Mouse (Mus musculus) embryonic facial prominence, embryonic 11.5 days (tissue): ENCODE data around the gene Myrip. TPM values are rescaled to one million over a fixed set of nuclear protein-coding genes. Genes with fewer than 3 reads are reported as not detected.
A peak's percentile ranks its signal among the peaks of the same experiment; 100 is the strongest.

ENCODE experiments used
- ATAC-seq: fragments of 200-750 bp; cut with Nextera tagmentation; replicated peaks from 2 replicates; pipeline ENCODE4 v1.8.0; 2017; ENCODE audit warnings: low read depth; ENCODE audit not compliant: insufficient number of reproducible peaks, low FRiP score, low TSS enrichment
- DNase-seq: peaks from one replicate; pipeline ENCODE4 v3.0.0-alpha.2; 2015; ENCODE audit warnings: low spot score
- H3K27ac ChIP-seq: fragments of 300-500 bp; sonication (generic); replicated peaks from 2 replicates; pipeline ENCODE4 v1.5.1; 2014; ENCODE audit warnings: mild to moderate bottlenecking, low read depth, low read length, control low read depth
- H3K27me3 ChIP-seq: fragments of 300-500 bp; sonication (generic); 2 replicates; pipeline ENCODE4 v1.6.1; 2014; ENCODE audit warnings: mild to moderate bottlenecking, low read length, moderate library complexity, mixed read lengths; ENCODE audit not compliant: control insufficient read depth, insufficient read depth
- H3K36me3 ChIP-seq: fragments of 300-500 bp; sonication (generic); replicated peaks from 2 replicates; pipeline ENCODE4 v1.6.1; 2014; ENCODE audit warnings: low read depth, mild to moderate bottlenecking, low read length, moderate library complexity, mixed read lengths; ENCODE audit not compliant: control insufficient read depth, insufficient read depth
- H3K4me1 ChIP-seq: fragments of 300-500 bp; sonication (generic); 2 replicates; pipeline ENCODE4 v1.6.1; 2014; ENCODE audit warnings: low read length, mixed read lengths; ENCODE audit not compliant: control insufficient read depth, insufficient read depth
- H3K4me2 ChIP-seq: fragments of 300-500 bp; sonication (generic); 2 replicates; pipeline ENCODE4 v1.6.1; 2014; ENCODE audit warnings: low read depth, mild to moderate bottlenecking, control low read depth, low read length, moderate library complexity
- H3K4me3 ChIP-seq: fragments of 300-500 bp; sonication (generic); 2 replicates; pipeline ENCODE4 v1.5.1; 2014; ENCODE audit warnings: low read depth, low read length, control low read depth
- H3K9ac ChIP-seq: fragments of 300-500 bp; sonication (generic); replicated peaks from 2 replicates; pipeline ENCODE4 v1.6.1; 2014; ENCODE audit warnings: mild to moderate bottlenecking, control low read depth, low read length
- H3K9me3 ChIP-seq: fragments of 300-500 bp; sonication (generic); replicated peaks from 2 replicates; pipeline ENCODE4 v1.6.1; 2016; ENCODE audit warnings: mild to moderate bottlenecking, low read length, inconsistent platforms, mixed read lengths; ENCODE audit not compliant: control insufficient read depth
- WGBS: fragments of 180-500 bp; shearing (Covaris S2); extraction: QIAGEN DNeasy Blood & Tissue Kit; methylation state at CpG from one replicate; pipeline ENCODE4 v1.1.7; 2014; 5-methylcytosine and 5-hydroxymethylcytosine counted together
- polyA plus RNA-seq: library from polyadenylated mRNA; unstranded; fragments of >200 nt; fragmentation: Nextera tagmentation; extraction: Ambion mirVana; gene quantifications from 2 replicates; pipeline ENCODE4 v1.2.1, GENCODE M21; 2014

Gene Myrip
- polyA plus RNA-seq, 1 experiment from 2014 or later, result 0.43 TPM

DNA sequence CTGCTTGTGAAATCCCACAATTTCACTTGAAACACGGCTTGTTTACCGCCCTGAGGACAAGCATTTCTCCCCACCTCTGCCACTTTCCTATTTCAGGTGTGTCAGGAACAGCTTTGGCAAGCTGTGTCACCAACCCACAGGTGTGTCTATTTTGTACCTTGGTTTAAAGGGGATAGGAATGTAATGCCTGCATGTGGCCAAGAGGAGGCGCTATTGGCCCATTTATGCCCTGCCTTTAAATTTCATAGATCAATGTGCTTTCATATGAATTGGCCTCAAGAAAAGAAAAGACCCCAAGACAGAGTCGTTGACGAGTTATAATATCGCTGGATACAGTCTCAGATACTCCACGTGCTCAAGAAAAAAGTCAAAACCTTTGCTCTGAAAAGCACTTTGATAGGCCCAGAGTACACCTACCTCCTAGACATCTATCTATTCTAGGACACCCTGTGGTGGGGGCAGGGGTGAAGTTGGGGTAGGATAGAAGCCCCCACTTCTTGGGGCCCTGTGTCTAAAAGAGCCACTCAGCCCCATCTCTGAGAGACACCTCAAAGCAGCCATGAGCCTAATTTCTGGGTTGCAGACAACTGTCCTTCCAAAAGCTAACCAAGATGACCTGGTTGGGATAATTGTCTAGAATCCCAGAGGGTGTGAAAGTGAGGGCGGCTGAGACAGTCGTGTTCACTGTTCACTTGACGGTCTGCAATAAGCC lies 200.0 kb downstream of the Myrip start:
- 34% methylated on average over 10 of the region's 10 CpGs for WGBS
- Histone ChIP-seq H3K27ac (no peak overlapping the region), H3K9me3 (no peaks in the 10 kb centered on the region), H3K36me3 (no peaks in the 10 kb centered on the region), H3K4me1 (no peaks in the 10 kb centered on the region; the same call in 1 of the 2 replicates), H3K27me3 (no peaks in the 10 kb centered on the region), H3K4me2 (no peak overlapping the region), H3K4me3 (no peak overlapping the region), H3K9ac (no peak overlapping the region)
- DNase-seq, result peak; percentile 54
- ATAC-seq, result no peak

DNA sequence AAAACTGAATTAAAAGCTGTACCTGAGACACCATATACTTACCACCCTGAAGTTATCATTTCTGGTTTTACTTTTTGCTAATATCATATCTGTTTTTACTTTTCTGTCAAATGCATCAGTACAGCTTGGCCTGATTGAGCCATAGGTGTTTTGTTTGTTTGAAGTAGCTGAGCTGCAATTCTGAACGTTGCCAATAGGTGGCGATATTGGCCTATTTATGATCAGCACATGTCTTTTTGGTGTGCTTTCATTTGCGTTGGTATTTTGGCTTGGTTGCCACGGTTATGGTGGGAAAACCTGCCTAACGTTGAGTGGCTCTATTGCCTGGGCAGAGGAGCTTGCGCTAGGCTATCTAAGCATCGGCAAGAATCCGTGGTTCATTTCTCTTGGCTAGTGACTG lies 200.7 kb downstream of the Myrip start:
- no peak overlapping the region for H3K4me3 ChIP-seq
- no peak for ATAC-seq
- 11% methylated on average over 8 of the region's 8 CpGs for whole genome bisulfite sequencing

DNA sequence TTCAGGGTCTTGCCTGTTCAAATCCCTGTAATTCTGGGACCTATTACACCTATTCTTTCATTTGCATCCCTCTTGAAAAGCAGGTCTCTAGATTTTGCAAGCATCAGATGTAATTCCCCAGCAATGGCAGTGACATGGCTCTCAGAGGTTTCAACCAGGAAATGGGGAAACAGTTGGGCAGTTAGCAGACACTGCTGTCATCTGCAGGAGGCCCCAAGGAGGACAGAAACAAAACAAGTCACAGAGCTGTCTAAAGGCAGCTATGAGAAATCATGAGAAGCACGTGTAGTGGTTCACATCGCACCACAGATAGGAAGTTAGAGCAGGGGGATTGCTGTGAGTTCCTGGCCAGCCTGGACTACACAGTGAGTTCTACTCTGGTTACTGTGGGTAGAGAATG lies 203.1 kb downstream of the Myrip start:
- H3K4me3 ChIP-seq, result no peak overlapping the region
- no peaks in the 10 kb centered on the region for H3K4me1 ChIP-seq
- DNase-seq (no peak), ATAC-seq (no peak)
- H3K36me3 ChIP-seq, result no peaks in the 10 kb centered on the region
- H3K9me3 ChIP-seq, result no peaks in the 10 kb centered on the region; the same call in 1 of the 2 replicates
- H3K27ac ChIP-seq, result no peak overlapping the region
- no peak overlapping the region for H3K4me2 ChIP-seq
- no peaks in the 10 kb centered on the region for H3K27me3 ChIP-seq
- H3K9ac ChIP-seq, result no peak overlapping the region
- 83% methylated on average over 2 of the region's 2 CpGs for WGBS

More for the DNA sequence above, 200.7 kb downstream of the Myrip start:
- no peak overlapping the region for H3K9ac ChIP-seq
- H3K4me2 ChIP-seq, result no peak overlapping the region
- H3K36me3 ChIP-seq, result no peaks in the 10 kb centered on the region
- DNase-seq, result peak; percentile 94
- H3K27me3 ChIP-seq, result no peaks in the 10 kb centered on the region
- no peaks in the 10 kb centered on the region; the same call in 1 of the 2 replicates for H3K9me3 ChIP-seq
- H3K4me1 ChIP-seq, result no peaks in the 10 kb centered on the region; the same call in 1 of the 2 replicates
- H3K27ac ChIP-seq, result no peak overlapping the region

DNA sequence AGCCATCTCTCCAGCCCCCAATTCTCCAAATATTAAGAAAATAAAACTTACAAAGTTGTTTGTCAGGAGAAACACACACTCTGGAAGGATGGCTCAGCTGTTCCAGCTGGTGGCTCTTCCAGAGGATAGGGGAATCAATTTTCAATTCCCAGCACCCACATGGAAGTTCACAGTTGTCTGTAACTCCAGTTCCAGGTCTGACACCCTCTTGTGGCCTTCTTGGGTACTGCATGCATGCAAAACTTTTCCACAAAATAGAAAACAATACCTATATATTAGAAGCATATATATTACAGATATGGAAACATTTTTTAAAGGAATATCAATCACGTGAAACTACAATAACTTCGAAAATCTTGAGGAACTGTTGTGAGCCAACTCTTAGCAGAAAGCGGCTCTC lies 210.5 kb downstream of the Myrip start:
- Histone ChIP-seq H3K4me1 (no peaks in the 10 kb centered on the region), H3K9me3 (no peaks in the 10 kb centered on the region; the same call in 1 of the 2 replicates), H3K27me3 (no peaks in the 10 kb centered on the region), H3K27ac (no peak overlapping the region), H3K36me3 (no peaks in the 10 kb centered on the region), H3K4me2 (no peak overlapping the region), H3K9ac (no peak overlapping the region), H3K4me3 (no peak overlapping the region)
- WGBS, result 72% methylated on average over 3 of the region's 3 CpGs
- DNase-seq, result peak; percentile 30
- no peak for ATAC-seq

DNA sequence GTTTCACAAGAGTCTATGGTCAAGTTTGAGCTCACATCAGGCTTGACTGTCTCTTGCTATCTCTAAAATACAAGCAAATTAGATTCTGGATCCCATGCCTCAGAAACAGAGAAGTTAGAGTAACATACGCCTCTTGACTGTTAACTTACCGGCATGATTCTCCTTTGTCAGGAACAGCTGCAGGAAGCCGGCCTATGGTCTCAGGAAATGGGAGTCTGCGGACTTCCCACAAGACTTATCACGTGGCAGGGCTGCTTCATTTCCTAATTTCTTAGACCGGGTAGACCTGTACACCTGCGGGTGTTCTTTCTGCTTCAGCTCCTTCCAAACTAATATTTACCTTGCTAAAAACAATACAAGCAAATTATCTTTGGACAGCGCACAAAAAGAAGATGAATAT lies 215.4 kb downstream of the Myrip start:
- no peak overlapping the region for H3K9ac ChIP-seq
- no peak overlapping the region for H3K27ac ChIP-seq
- H3K9me3 ChIP-seq, result no peaks in the 10 kb centered on the region
- no peaks in the 10 kb centered on the region for H3K4me1 ChIP-seq
- H3K4me3 ChIP-seq, result no peak overlapping the region
- no peak overlapping the region for H3K4me2 ChIP-seq
- 84% methylated on average over 8 of the region's 8 CpGs for WGBS
- no peaks in the 10 kb centered on the region for H3K27me3 ChIP-seq
- no peaks in the 10 kb centered on the region for H3K36me3 ChIP-seq
- DNase-seq, result no peak
- ATAC-seq, result no peak

DNA sequence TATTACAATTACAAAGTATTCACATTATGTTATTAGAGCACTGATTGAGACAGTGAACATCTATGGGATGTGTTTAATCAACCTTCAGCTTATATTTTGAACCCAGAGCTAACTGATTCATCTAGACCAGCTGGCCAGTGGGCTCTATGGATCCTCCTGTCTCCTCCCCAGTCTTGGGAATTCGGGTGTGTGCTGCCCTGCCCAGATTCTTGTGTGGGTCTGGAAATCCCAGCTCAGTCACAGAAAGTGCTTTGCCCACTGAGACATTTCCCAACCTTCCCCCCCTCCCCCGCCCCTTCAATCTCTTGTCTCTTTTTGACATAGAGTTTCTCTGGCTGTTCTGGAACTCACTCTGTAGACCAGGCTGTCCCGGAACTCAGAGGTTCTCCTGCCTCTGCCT lies 217.6 kb downstream of the Myrip start:
- DNase-seq, result no peak
- WGBS, result 81% methylated on average over 3 of the region's 3 CpGs
- no peak overlapping the region for H3K9ac ChIP-seq
- no peak for ATAC-seq
- H3K27ac ChIP-seq, result no peak overlapping the region
- H3K4me3 ChIP-seq, result no peak overlapping the region
- no peaks in the 10 kb centered on the region for H3K4me1 ChIP-seq
- H3K4me2 ChIP-seq, result no peak overlapping the region
- H3K27me3 ChIP-seq, result no peaks in the 10 kb centered on the region
- no peaks in the 10 kb centered on the region for H3K9me3 ChIP-seq
- no peaks in the 10 kb centered on the region for H3K36me3 ChIP-seq

DNA sequence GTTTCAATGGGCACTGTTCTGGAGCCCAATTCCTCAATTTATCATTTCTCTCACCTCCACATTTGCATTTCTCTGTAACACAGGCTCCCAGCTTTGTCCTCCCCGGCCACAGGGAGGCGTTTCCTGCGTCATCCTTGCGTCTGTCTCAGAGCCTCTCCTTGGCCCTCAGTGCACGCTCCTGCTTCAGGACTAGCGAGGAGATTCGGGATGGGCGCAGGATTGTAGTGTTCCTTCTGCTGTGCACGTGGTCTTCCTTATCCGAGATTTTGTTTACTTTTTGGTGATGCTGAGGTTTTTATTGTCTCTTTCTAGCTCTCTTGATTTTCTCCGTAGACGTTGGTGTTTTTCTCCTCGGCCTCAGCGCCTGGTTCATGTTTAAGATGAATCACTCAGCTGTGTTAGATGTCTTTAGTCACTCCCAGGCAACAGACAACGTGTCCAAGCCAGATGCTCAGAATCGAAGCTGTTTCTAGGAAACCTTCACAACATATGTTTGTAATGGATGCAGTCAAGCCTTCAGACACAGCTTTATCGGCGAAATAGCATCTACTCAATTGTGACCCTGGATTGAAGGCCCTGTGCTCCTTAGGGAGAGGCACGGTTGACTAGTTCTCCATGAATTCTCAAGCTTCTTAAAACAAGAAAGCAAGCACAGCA lies 218.3 kb downstream of the Myrip start:
- WGBS, result 59% methylated on average over 19 of the region's 19 CpGs
- Histone ChIP-seq H3K9me3 (no peaks in the 10 kb centered on the region), H3K4me2 (no peak overlapping the region)

DNA sequence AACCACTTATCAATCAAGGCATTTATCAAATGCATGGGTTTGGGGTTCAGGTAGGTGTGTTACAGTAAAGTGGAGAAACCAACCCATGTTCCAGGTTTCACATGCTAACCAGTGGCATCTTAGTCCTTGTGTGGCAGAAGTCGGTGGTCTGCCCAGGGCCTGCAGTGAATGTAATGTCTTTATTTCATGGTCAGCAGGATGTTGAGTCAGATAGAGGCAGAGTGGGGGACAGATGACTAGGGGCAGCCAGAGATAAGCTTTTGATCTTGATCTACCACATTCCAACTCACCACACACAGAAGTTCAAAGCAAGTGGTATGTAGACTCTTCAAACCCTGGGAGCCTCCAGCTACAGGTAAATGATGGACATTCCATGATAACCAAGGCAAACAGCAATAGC lies 219.8 kb downstream of the Myrip start:
- Histone ChIP-seq H3K4me2 (no peak overlapping the region), H3K9me3 (no peaks in the 10 kb centered on the region), H3K4me3 (no peak overlapping the region), H3K4me1 (no peaks in the 10 kb centered on the region), H3K27me3 (no peaks in the 10 kb centered on the region), H3K36me3 (no peaks in the 10 kb centered on the region), H3K27ac (no peak overlapping the region), H3K9ac (no peak overlapping the region)
- DNase-seq, result no peak
- ATAC-seq, result no peak
- WGBS, result 80% methylated on average over 1 of the region's 1 CpGs

More for the DNA sequence above, 218.3 kb downstream of the Myrip start:
- no peak for ATAC-seq
- H3K27ac ChIP-seq, result no peak overlapping the region
- no peaks in the 10 kb centered on the region for H3K27me3 ChIP-seq
- H3K4me1 ChIP-seq, result no peaks in the 10 kb centered on the region
- no peak overlapping the region for H3K9ac ChIP-seq
- H3K36me3 ChIP-seq, result no peaks in the 10 kb centered on the region
- H3K4me3 ChIP-seq, result no peak overlapping the region
- DNase-seq, result no peak
